Mouse (Mus musculus): ENCODE data around the gene Qtrt1.
A peak's percentile ranks its signal among the peaks of the same experiment; 100 is the strongest.

The Qtrt1 gene

GRCm38 (mm10) chr9:21411669-21412550, at the start of gene Qtrt1:
Gene Qtrt1, plus strand, starts transcription at chr9:21411837.
- peak; percentile 83 for DNase-seq (ENCODE audit: low spot score)

- peak; percentile 65 for DNase-seq (ENCODE audit: low spot score)
These were observed 45.0 kb upstream of the Qtrt1 start for GRCm38 (mm10) chr9:21366541-21367220.

GRCm38 (mm10) chr9:21367357-21368111, 44.1 kb upstream of the Qtrt1 start, which contains the start of gene Ilf3:
Gene Ilf3, plus strand, starts transcription at chr9:21367871.
- peak; percentile 100 for DNase-seq (ENCODE audit: low spot score)

GRCm38 (mm10) chr9:21368131-21368584, 43.5 kb upstream of the Qtrt1 start:
- no peak for DNase-seq (ENCODE audit: low spot score)

GRCm38 (mm10) chr9:21369080-21369479, 42.6 kb upstream of the Qtrt1 start:
- no peak for DNase-seq (ENCODE audit: low spot score)

- DNase-seq (ENCODE audit: low spot score): no peak
These were observed 40.8 kb upstream of the Qtrt1 start for GRCm38 (mm10) chr9:21370876-21371275.

GRCm38 (mm10) chr9:21372508-21372907, 39.1 kb upstream of the Qtrt1 start:
- DNase-seq (ENCODE audit: low spot score): no peak

- no peak for DNase-seq (ENCODE audit: low spot score)
These were observed 32.4 kb upstream of the Qtrt1 start for GRCm38 (mm10) chr9:21379195-21379594.

GRCm38 (mm10) chr9:21380868-21381267, 30.8 kb upstream of the Qtrt1 start:
- no peak for DNase-seq (ENCODE audit: low spot score)

- DNase-seq (ENCODE audit: low spot score): no peak
These were observed 27.7 kb upstream of the Qtrt1 start for GRCm38 (mm10) chr9:21383966-21384365.

- no peak for DNase-seq (ENCODE audit: low spot score)
These were observed 18.9 kb upstream of the Qtrt1 start for GRCm38 (mm10) chr9:21392646-21393175.

- DNase-seq (ENCODE audit: low spot score): no peak
These were observed 15.9 kb upstream of the Qtrt1 start for GRCm38 (mm10) chr9:21395692-21396091.

- no peak for DNase-seq (ENCODE audit: low spot score)
These were observed 14.5 kb upstream of the Qtrt1 start for GRCm38 (mm10) chr9:21397170-21397569.

- DNase-seq (ENCODE audit: low spot score): no peak
These were observed 10.6 kb upstream of the Qtrt1 start for GRCm38 (mm10) chr9:21401042-21401441.

GRCm38 (mm10) chr9:21402764-21403253, 8.8 kb upstream of the Qtrt1 start:
- no peak for DNase-seq (ENCODE audit: low spot score)

GRCm38 (mm10) chr9:21403745-21404144, 7.9 kb upstream of the Qtrt1 start:
- no peak for DNase-seq (ENCODE audit: low spot score)

- no peak for DNase-seq (ENCODE audit: low spot score)
These were observed 6.1 kb upstream of the Qtrt1 start for GRCm38 (mm10) chr9:21405525-21405924.

- DNase-seq (ENCODE audit: low spot score): no peak
These were observed 3.7 kb upstream of the Qtrt1 start for GRCm38 (mm10) chr9:21407951-21408350.

- DNase-seq (ENCODE audit: low spot score): no peak
These were observed 3.0 kb upstream of the Qtrt1 start for GRCm38 (mm10) chr9:21408624-21409023.

GRCm38 (mm10) chr9:21409592-21410317, 1.9 kb upstream of the Qtrt1 start:
- DNase-seq (ENCODE audit: low spot score): peak; percentile 75

- DNase-seq (ENCODE audit: low spot score): no peak
These were observed 6.2 kb downstream of the Qtrt1 start for GRCm38 (mm10) chr9:21417866-21418265.
